Mouse (Mus musculus) MEL (cell line): Measurements from ENCODE around the gene Dus1l. TPM values are rescaled to one million over a fixed set of nuclear protein-coding genes. Genes with fewer than 3 reads are reported as not detected.
"Not testable (repeated sequence)": the region's sequence is repeated elsewhere in the genome, so short reads cannot be mapped to it uniquely, and the experiment has no call there.

ENCODE experiments used
- DNase-seq: peaks from one replicate; pipeline ENCODE4 v3.0.0; 2011; ENCODE audit warnings: low read depth, low spot score
- H3K27ac ChIP-seq: 2 replicates; pipeline ENCODE4 v1.5.1; 2012; ENCODE audit warnings: low read depth, mild to moderate bottlenecking, control low read depth, low read length, moderate library complexity; ENCODE audit not compliant: control insufficient read depth
- H3K27me3 ChIP-seq, 2 experiments: fragments of 150-350 bp in 1 of 2; sonication (generic) in 1 of 2; 2 replicates each; pipeline ENCODE4 v1.6.1; 2012; ENCODE audit warnings: low read length in 2 of 2, mild to moderate bottlenecking in 2 of 2, improper control_type of control experiment in 1 of 2, moderate library complexity in 1 of 2; ENCODE audit not compliant: insufficient read depth in 2 of 2, control insufficient read depth in 1 of 2
- H3K36me3 ChIP-seq, 2 experiments: 2 replicates each; pipeline ENCODE4 v1.6.1; 2012 to 2014; ENCODE audit warnings: low read length in 2 of 2, improper control_type of control experiment in 1 of 2, inconsistent platforms in 1 of 2, mild to moderate bottlenecking in 1 of 2; ENCODE audit not compliant: insufficient read depth in 2 of 2, control insufficient read depth in 1 of 2
- H3K4me1 ChIP-seq, 2 experiments: fragments of 150-350 bp in 1 of 2; sonication (generic) in 1 of 2; 2 replicates each; pipeline ENCODE4 v1.6.1; 2012; ENCODE audit warnings: low read length in 2 of 2, improper control_type of control experiment in 1 of 2, mild to moderate bottlenecking in 1 of 2; ENCODE audit not compliant: insufficient read depth in 2 of 2, control insufficient read depth in 1 of 2
- H3K4me3 ChIP-seq, 2 experiments: fragments of 150-350 bp in 1 of 2; sonication (generic) in 1 of 2; 2 replicates each; pipeline ENCODE4 v1.5.1; 2012; ENCODE audit warnings: low read depth in 2 of 2, low read length in 2 of 2, mild to moderate bottlenecking in 2 of 2, moderate library complexity in 2 of 2, control low read depth in 1 of 2, improper control_type of control experiment in 1 of 2; ENCODE audit not compliant: control insufficient read depth in 1 of 2, insufficient read depth in 1 of 2
- H3K79me2 ChIP-seq: 2 replicates; pipeline ENCODE4 v1.6.1; 2012; ENCODE audit warnings: mild to moderate bottlenecking, low read length, moderate library complexity; ENCODE audit not compliant: control insufficient read depth, poor library complexity, insufficient read depth
- H3K9ac ChIP-seq: 2 replicates; pipeline ENCODE4 v1.6.1; 2012; ENCODE audit warnings: low read depth, mild to moderate bottlenecking, control low read depth, low read length, moderate library complexity; ENCODE audit not compliant: control insufficient read depth, poor library complexity, severe bottlenecking
- H3K9me3 ChIP-seq: fragments of 150-350 bp; sonication (generic); replicated peaks from 2 replicates; pipeline ENCODE4 v1.6.1; 2012; ENCODE audit warnings: mild to moderate bottlenecking, low read length, improper control_type of control experiment, moderate library complexity; ENCODE audit not compliant: insufficient read depth
- CHD1 ChIP-seq: IDR thresholded peaks from 2 replicates; pipeline ENCODE4 v1.6.1; 2012; ENCODE audit warnings: low read depth, mild to moderate bottlenecking, inconsistent platforms, low read length, improper control_type of control experiment
- CHD2 ChIP-seq: IDR thresholded peaks from 2 replicates; pipeline ENCODE4 v1.6.1; 2011; ENCODE audit warnings: low read length, improper control_type of control experiment
- CTCF ChIP-seq, 3 experiments: IDR thresholded peaks in 2 of 3; conservative IDR thresholded peaks in 1 of 3; 2 replicates each; pipeline ENCODE4 v1.5.1; 2011 to 2012; ENCODE audit warnings: low read length in 3 of 3, low read depth in 2 of 3, mild to moderate bottlenecking in 2 of 3, improper control_type of control experiment in 1 of 3, inconsistent platforms in 1 of 3, mixed read lengths in 1 of 3, moderate library complexity in 1 of 3; ENCODE audit not compliant: control insufficient read depth in 1 of 3, insufficient read depth in 1 of 3, poor library complexity in 1 of 3, severe bottlenecking in 1 of 3
- EP300 ChIP-seq, 2 experiments: IDR thresholded peaks; 2 replicates each; pipeline ENCODE4 v1.6.1; 2011; ENCODE audit warnings: improper control_type of control experiment in 2 of 2, low read length in 2 of 2, low read depth in 1 of 2, mild to moderate bottlenecking in 1 of 2
- MAX ChIP-seq: IDR thresholded peaks from 2 replicates; pipeline ENCODE4 v1.6.1; 2011; ENCODE audit warnings: low read length, improper control_type of control experiment
- MEF2A ChIP-seq: IDR thresholded peaks from 2 replicates; pipeline ENCODE4 v1.6.1; 2014; ENCODE audit warnings: low read depth, mild to moderate bottlenecking, inconsistent platforms, low read length, improper control_type of control experiment; ENCODE audit not compliant: poor library complexity, insufficient replicate concordance, severe bottlenecking; ENCODE audit errors: extremely low read depth
- MYC ChIP-seq: IDR thresholded peaks from 2 replicates; pipeline ENCODE4 v1.6.1; 2011; ENCODE audit warnings: low read depth, mild to moderate bottlenecking, low read length, improper control_type of control experiment, moderate library complexity
- NELFE ChIP-seq: IDR thresholded peaks from 2 replicates; pipeline ENCODE4 v1.6.1; 2011; ENCODE audit warnings: low read depth, low read length, improper control_type of control experiment
- POLR2AphosphoS2 ChIP-seq: IDR thresholded peaks from 2 replicates; pipeline ENCODE4 v1.6.1; 2011; ENCODE audit warnings: low read length, improper control_type of control experiment
- POLR2AphosphoS5 ChIP-seq: IDR thresholded peaks from 2 replicates; pipeline ENCODE4 v1.6.1; 2012; ENCODE audit warnings: low read depth, borderline replicate concordance, mild to moderate bottlenecking, inconsistent platforms, low read length, moderate library complexity, mixed read lengths
- ZC3H11A ChIP-seq: IDR thresholded peaks from 2 replicates; pipeline ENCODE4 v1.6.1; 2012; ENCODE audit warnings: low read depth, mild to moderate bottlenecking, inconsistent platforms, low read length, improper control_type of control experiment
- polyA plus RNA-seq, 2 experiments: library from polyadenylated mRNA; stranded (reverse) in 1 of 2; unstranded in 1 of 2; fragments of >175 nt in 1 of 2; fragments of >200 nt in 1 of 2; gene quantifications; 2 replicates each; pipeline versions ENCODE4 v1.2.1 to v1.2.4; 2012; ENCODE audit warnings: low replicate concordance in 2 of 2, low read depth in 1 of 2; ENCODE audit not compliant: insufficient read length in 2 of 2, insufficient read depth in 1 of 2, missing spikeins in 1 of 2
- total RNA-seq: library from RNA; depleted of rRNA; stranded (reverse); fragments of 300-350 nt; gene quantifications from 2 replicates; pipeline ENCODE4 v1.2.3, GENCODE M21; 2012

Gene Dus1l
- total and polyA plus RNA-seq, 3 experiments, result 171 to 203 TPM; not detected in 1

DNA sequence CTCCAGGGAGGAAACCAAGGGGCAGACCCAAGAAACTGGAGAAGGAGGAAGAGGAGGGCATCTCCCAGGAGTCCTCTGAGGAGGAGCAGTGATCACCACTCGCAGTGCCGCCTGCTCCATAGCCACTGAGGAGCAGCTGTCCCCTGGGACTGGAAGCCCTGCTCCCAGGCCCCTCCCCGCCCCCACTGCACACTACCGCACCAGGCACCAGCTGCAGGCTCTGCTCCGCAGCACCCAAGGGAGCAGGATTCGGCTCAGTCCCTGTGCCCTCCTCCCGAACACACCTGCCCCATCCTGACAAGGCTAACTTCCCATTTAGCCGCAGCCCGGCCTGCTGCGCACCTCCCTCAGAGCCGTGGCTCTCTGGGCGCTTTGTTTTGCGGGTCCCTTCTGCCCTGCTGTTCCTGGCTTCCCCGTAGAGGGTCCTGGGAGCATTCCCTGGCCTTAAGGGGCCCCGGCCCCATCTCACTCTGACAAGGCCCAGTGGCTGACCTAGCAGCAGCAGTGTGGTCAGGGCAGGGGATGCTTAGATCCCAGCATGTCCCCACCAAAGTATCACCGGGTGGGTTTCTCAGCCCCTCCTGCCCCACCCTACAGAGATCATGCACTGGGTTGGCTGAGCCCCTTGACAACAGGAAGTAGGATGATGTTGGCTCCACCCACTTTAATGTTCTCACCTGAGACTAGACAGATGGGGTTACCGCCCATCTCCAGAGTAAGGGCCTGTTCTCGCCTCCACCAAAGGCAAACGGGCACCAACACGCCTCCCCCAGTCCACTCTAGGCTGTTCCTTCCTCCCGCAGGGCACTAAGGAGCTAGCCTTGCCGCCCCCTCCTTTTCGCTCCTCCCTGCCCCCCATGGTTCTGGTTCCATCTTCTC is 32.8 kb downstream of the Dus1l start:
- not testable (repeated sequence) for H3K9me3 ChIP-seq, H3K27me3 ChIP-seq, DNase-seq, H3K4me1 ChIP-seq, H3K79me2 ChIP-seq, H3K36me3 ChIP-seq, H3K4me3 ChIP-seq, H3K27ac ChIP-seq, H3K9ac ChIP-seq

- not testable (repeated sequence) for H3K9ac ChIP-seq, H3K4me1 ChIP-seq, H3K27me3 ChIP-seq, H3K4me3 ChIP-seq, H3K9me3 ChIP-seq, H3K79me2 ChIP-seq, H3K27ac ChIP-seq, H3K36me3 ChIP-seq, DNase-seq
Measured at GRCm38 (mm10) chr11:120762672-120763041, 33.5 kb downstream of the Dus1l start, which contains the start of gene Hmga1b. Gene Hmga1b (plus strand): TSS chr11:120762794.

DNA sequence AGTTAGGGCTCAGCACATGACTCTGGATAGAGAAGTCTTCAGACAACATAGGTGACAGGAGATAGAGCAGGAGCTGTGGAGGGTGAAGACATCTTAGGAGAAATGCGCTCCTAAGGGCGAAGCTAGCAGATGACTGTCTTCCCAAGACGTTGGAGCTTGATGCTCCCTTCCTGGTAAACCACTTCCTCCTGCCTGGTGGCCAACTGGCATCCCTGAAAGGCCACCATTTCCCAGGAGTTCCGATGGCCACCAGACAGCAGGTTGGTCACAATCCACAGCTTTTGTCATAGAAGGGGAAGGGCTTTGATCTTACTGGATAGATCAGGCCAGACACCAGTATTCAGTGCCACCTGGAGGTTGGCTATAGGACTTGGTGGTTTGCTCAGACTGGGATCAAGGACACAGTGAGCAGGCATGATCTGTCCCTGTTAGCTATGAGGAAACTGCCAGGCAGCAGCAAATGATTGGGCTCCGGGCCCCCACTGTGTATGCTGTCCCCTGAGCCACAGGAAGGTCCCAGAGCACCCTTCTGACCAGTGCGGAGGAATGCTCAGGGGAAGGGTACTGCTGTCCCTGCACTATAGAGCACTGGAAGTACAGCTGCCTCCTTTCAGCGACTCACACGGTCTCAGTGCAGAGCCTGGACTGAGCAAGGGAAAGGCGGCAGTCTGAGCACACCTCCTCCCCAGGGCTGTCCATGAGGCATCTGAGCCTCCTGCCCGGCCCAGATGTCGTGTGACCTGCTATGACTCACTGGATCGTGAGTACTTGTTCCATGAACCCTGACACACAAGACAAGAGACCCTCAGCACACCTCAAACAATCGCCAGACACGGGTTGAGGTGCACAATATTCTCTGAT is 34.2 kb downstream of the Dus1l start:
- Histone ChIP-seq H3K9me3 (no peaks in the 10 kb centered on the region), H3K79me2 (no peaks in the 10 kb centered on the region)
- TF ChIP-seq MYC (no peak), CHD2 (no peak), MEF2A (no peak), POLR2AphosphoS5 (no peak), CTCF (IDR thresholded peaks at IDR 0.05 in 2 of 3, conservative IDR thresholded peaks at IDR 0.05 in 1 of 3; ENCODE audit: control insufficient read depth in 1 of 3, insufficient read depth in 1 of 3, low read depth in 2 of 3, low read length in 3 of 3, poor library complexity in 1 of 3, severe bottlenecking in 1 of 3) (no peak), NELFE (no peak), MAX (no peak), EP300 (IDR thresholded peaks at IDR 0.05; ENCODE audit: low read depth in 1 of 2, low read length in 2 of 2) (no peak), CHD1 (no peak), POLR2AphosphoS2 (no peak), ZC3H11A (no peak)
- TF ChIP-seq, all 39 proteins: peak for 0
- no peak for DNase-seq
- Histone ChIP-seq H3K27ac (no peak overlapping the region), H3K36me3 (no peaks in the 10 kb centered on the region), H3K4me3 (no peak overlapping the region), H3K4me1 (no peaks in the 10 kb centered on the region), H3K9ac (no peak overlapping the region), H3K27me3 (no peaks in the 10 kb centered on the region)
